Mouse (Mus musculus): ENCODE results near the gene Bglap3. TPM values are rescaled to one million over a fixed set of nuclear protein-coding genes. Genes with fewer than 3 reads are reported as not detected.

Bglap3 gene
- polyA plus RNA-seq, 1 experiment = not detected

- peaks cover 7% of the 10 kb centered on the region for H3K4me1 ChIP-seq (ENCODE audit: control insufficient read depth, insufficient read depth, low read length)
- peak within 1 kb of the TSS; percentile 77 for H3K4me3 ChIP-seq (ENCODE audit: control insufficient read depth, low read depth, low read length)
- H3K27me3 ChIP-seq (ENCODE audit: control insufficient read depth, insufficient read depth, low read length) = no peaks in the 10 kb centered on the region
- TF ChIP-seq POLR2A (IDR thresholded peaks at IDR 0.05; ENCODE audit: control insufficient read depth, low read depth, low read length) (0 out of 2 replicates have a peak, but pooled peaks have one; percentile 23), CTCF (IDR thresholded peaks at IDR 0.05; ENCODE audit: control insufficient read depth, insufficient read depth, insufficient replicate concordance, low read depth, low read length) (no peak)
- H3K36me3 ChIP-seq (ENCODE audit: control insufficient read depth, insufficient read depth, low read length) = no peaks in the 10 kb centered on the region
- no peak within 1 kb of the TSS for H3K27ac ChIP-seq (ENCODE audit: control insufficient read depth, insufficient read depth, low read depth, low read length)
Measured at GRCm38 (mm10) chr3:88324951-88325405, 47.6 kb downstream of the Bglap3 start, which contains the start of gene Glmp. TSS of gene Glmp (plus strand) at chr3:88325023.

Other genes starting within 250 kb of the Bglap3 start
- gene Mef2d, start 230.4 kb downstream of the Bglap3 start, polyA plus RNA-seq (2012; rRNA removed) = 16.0 and 17.6 TPM in 2 replicates
- gene Rhbg, start 118.0 kb downstream of the Bglap3 start, polyA plus RNA-seq (2012; rRNA removed) = 3.3 and 3.9 TPM in 2 replicates
- 2.2 and 2.8 TPM in 2 replicates for gene Gm38392, start 85.5 kb downstream of the Bglap3 start, polyA plus RNA-seq (2012; rRNA removed)
- 654 and 688 TPM in 2 replicates for gene Tsacc, start 75.7 kb downstream of the Bglap3 start, polyA plus RNA-seq (2012; rRNA removed)
- 342 and 349 TPM in 2 replicates for gene Cct3, start 75.6 kb downstream of the Bglap3 start, polyA plus RNA-seq (2012; rRNA removed)
- 21.7 and 22.5 TPM in 2 replicates for gene Glmp, start 47.7 kb downstream of the Bglap3 start, polyA plus RNA-seq (2012; rRNA removed)
- 9.5 TPM in 2 replicates for gene Tmem79, start 36.6 kb downstream of the Bglap3 start, polyA plus RNA-seq (2012; rRNA removed)
- 105 and 112 TPM in 2 replicates for gene Smg5, start 36.5 kb downstream of the Bglap3 start, polyA plus RNA-seq (2012; rRNA removed)
- 6.2 and 6.4 TPM in 2 replicates for gene Paqr6, start 8.2 kb downstream of the Bglap3 start, polyA plus RNA-seq (2012; rRNA removed)
- 0.31 and 0.42 TPM in 2 replicates for gene Bglap2, start 6.0 kb upstream of the Bglap3 start, polyA plus RNA-seq (2012; rRNA removed)
- gene Bglap, start 11.7 kb upstream of the Bglap3 start, polyA plus RNA-seq (2012; rRNA removed) = not detected in 2 replicates
- 27.5 and 27.9 TPM in 2 replicates for gene Pmf1, start 37.6 kb upstream of the Bglap3 start, polyA plus RNA-seq (2012; rRNA removed)
- 12.2 and 12.7 TPM in 2 replicates for gene Slc25a44, start 52.4 kb upstream of the Bglap3 start, polyA plus RNA-seq (2012; rRNA removed)
- 58.9 and 66.2 TPM in 2 replicates for gene Sema4a, start 88.4 kb upstream of the Bglap3 start, polyA plus RNA-seq (2012; rRNA removed)
- 14.4 and 16.7 TPM in 2 replicates for gene Lmna, start 137.2 kb upstream of the Bglap3 start, polyA plus RNA-seq (2012; rRNA removed)
- gene Mex3a, start 159.7 kb upstream of the Bglap3 start, polyA plus RNA-seq (2012; rRNA removed) = 1.4 and 1.5 TPM in 2 replicates
- 0.10 and 1.9 TPM in 2 replicates for gene Rab25, start 175.6 kb upstream of the Bglap3 start, polyA plus RNA-seq (2012; rRNA removed)
- 46.9 and 53.9 TPM in 2 replicates for gene Lamtor2, start 180.3 kb upstream of the Bglap3 start, polyA plus RNA-seq (2012; rRNA removed)
- 51.4 and 55.3 TPM in 2 replicates for gene Ubqln4, start 181.0 kb upstream of the Bglap3 start, polyA plus RNA-seq (2012; rRNA removed)
- gene Ssr2, start 203.1 kb upstream of the Bglap3 start, polyA plus RNA-seq (2012; rRNA removed) = 128 and 161 TPM in 2 replicates
- gene Arhgef2, start 233.2 kb upstream of the Bglap3 start, polyA plus RNA-seq (2012; rRNA removed) = 512 and 614 TPM in 2 replicates